Mouse (Mus musculus) liver, embryonic 14.5 days (tissue): Measurements from ENCODE around the gene Sapcd2.

Experiments
- CTCF ChIP-seq: IDR thresholded peaks from 2 replicates; pipeline ENCODE4 v1.5.1; 2016; ENCODE audit warnings: antibody characterized with exemption, low read depth, control low read depth
- EP300 ChIP-seq: IDR thresholded peaks from 2 replicates; pipeline ENCODE4 v1.6.1; 2016; ENCODE audit warnings: antibody characterized with exemption, low read depth

GRCm38 (mm10) chr2:25399051-25399450 lies 26.9 kb downstream of the Sapcd2 start, which contains the start of gene Npdc1:
- TF ChIP-seq CTCF = no peak
- TF ChIP-seq EP300 = no peak
